Mouse (Mus musculus) urinary bladder, postnatal 25 days (tissue): Measurements from ENCODE around the gene Slit1.

Source experiments
- DNase-seq: peaks from one replicate; pipeline ENCODE4 v3.0.0; 2022; ENCODE audit warnings: low spot score

The Slit1 gene

DNA sequence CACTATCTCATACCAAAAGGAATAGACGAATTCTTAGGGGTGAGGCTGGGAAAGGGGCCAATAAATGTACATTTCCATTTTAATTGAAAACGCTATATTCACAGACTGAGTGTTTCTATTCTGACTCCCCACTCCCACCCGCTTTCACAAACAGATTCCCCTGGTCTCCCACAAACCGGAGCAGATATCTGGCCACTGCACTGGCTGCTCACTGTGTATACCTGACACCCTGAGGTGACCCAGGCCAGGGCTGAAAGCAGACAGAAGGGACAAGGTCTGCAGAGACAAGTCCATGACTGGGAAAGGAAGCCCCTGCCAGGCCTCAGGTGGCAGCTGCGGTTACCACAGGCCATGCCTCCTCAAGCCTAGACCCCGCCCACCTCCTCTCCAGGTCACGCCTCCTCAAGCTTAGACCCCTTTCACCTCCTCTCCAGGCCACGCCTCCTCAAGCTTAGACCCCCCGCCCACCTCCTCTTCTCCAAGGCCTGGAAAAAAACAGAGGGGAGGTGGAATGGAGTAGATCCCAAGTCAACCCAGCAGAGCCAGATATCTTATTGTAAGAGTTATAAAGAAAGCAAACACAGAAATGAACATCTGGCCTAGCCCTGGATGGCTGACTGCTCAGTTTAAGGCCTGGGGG lies 18.5 kb downstream of the Slit1 start:
- DNase-seq = no peak

DNA sequence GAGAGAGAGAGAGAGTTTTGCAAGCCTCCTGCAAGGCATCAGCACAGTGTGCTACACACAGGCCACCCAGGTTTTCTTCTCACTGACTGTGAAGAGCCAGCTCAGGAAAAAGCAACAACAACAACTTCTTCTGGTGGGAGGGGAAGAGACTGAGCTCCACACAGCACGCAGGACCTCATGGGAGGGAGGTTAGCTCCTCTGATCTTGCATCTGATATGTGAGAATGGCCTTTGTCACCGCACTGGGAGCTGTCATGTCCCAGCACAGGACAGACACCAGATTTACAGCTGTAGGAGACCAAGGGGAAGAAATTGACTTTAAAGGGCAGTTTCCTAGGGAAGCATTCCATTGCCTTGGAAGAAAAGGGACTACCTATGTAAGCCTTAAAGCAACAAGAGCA lies 20.1 kb downstream of the Slit1 start:
- DNase-seq = no peak

DNA sequence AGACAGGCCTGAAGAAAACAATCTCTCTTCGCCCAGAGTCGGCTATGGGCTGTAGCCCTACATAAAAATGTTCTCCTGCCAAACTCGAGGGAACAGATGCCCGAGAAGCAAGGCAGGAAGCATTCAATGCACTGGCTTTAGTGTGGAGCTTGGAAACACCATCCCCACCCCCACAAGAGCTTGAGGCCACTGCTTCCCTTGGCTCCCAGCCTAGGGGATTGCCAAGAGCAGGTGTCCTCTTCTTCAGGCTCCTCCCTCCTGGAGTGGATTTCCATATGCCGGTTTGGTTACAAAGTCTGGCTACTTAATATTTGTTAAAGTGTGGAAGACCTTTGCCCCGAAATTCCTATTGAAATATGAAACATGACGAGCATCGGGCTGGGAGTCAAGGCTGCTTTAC lies 24.0 kb downstream of the Slit1 start:
- DNase-seq = no peak

GRCm38 (mm10) chr19:41716233-41717218 lies 26.9 kb downstream of the Slit1 start:
- DNase-seq = no peak

GRCm38 (mm10) chr19:41714431-41714917 lies 29.0 kb downstream of the Slit1 start:
- DNase-seq = no peak

DNA sequence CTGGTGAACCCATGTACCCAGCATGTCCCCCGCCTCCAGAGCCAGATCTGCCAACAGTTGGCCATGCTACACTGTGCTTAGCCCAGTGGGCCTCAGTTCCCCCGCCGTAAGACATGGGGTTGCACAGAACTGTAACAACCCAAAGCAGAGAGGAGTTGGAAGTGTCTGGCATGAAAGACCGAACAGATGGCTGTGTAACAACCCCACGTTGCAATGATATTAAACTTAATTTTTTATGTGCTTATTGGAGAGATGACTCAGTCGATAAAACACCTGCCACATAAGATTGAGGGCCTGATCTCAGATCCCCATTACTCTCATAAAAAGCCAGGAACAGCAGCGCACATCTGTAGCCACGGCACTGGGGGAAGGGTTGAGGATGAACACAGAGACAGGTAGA lies 30.6 kb downstream of the Slit1 start:
- DNase-seq = no peak

DNA sequence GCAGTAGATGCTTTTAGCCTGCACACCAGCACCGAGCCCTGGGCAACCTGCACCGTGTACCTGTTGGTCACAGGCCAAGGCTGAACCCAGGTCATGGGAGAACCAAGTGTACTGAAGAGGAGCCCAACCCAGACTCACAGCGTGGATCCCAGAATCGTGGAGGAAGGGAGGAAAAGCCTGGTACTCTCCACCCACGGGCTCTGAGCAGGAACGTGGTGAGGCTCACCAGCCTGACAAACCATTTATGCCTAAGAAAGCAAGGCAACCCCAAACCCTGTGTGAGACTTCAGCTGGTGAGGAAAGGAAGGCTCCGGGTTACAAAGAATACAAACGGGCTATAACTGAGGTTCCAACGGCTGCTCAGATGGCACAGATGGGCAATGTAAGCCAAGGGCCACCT lies 31.8 kb downstream of the Slit1 start:
- DNase-seq = no peak

- no peak for DNase-seq
Measured at GRCm38 (mm10) chr19:41709497-41710165, 33.8 kb downstream of the Slit1 start.

GRCm38 (mm10) chr19:41707850-41708249 lies 35.6 kb downstream of the Slit1 start:
- no peak for DNase-seq

GRCm38 (mm10) chr19:41706094-41706828 lies 37.2 kb downstream of the Slit1 start:
- DNase-seq = no peak

- DNase-seq = no peak
Measured at GRCm38 (mm10) chr19:41705416-41705815, 38.0 kb downstream of the Slit1 start.

GRCm38 (mm10) chr19:41702638-41703037 lies 40.8 kb downstream of the Slit1 start:
- no peak for DNase-seq

DNA sequence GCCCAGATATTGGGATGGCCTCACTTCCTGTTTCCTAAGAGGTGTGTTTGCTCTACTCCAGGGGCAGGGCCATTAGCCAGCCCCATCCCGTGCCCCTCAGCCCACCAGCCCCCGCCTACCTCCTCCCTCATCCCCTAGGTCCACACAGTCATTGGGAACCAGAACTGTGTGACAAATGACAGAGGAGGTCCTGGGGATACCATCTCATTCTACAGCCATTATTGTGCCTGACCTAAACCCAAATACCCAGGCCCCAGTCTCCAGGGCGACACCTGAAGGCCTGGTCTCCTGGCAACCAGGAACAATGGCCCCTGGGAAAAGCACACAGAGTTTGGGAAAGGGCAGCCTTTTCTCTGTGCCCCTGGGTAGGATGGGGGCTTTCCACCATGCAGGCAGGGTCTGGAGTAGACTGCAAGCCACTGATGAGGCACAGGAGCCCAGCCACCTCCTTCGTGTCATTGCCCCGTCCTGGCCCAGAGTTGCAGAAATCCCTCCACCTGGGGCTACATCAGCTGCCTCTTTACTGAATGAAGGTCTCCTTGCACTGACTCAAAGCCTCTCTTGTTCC lies 44.5 kb downstream of the Slit1 start:
- DNase-seq = no peak

- no peak for DNase-seq
Measured at GRCm38 (mm10) chr19:41697807-41698515, 45.5 kb downstream of the Slit1 start.

- DNase-seq = no peak
Measured at GRCm38 (mm10) chr19:41697111-41697806, 46.2 kb downstream of the Slit1 start.

- DNase-seq = no peak
Measured at GRCm38 (mm10) chr19:41696443-41696842, 47.0 kb downstream of the Slit1 start.

DNA sequence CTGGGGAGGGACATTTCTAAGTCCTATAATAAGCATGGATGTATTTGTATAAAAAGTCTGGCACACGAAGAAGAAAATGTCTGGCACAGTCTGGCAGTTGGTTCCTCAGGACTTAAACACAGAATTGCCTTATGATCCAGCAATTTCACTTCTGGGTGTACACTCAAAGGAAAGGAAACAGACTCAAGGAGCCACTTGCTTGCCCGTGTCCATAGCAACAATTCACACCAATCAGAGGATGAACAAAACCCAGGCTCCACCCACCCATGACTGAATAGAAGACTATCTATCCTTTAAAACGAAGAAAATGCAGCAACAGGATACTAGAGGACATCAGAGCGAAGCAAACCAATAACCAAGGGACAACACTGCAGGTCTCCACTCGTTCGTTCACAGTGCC lies 48.4 kb downstream of the Slit1 start:
- no peak for DNase-seq

DNA sequence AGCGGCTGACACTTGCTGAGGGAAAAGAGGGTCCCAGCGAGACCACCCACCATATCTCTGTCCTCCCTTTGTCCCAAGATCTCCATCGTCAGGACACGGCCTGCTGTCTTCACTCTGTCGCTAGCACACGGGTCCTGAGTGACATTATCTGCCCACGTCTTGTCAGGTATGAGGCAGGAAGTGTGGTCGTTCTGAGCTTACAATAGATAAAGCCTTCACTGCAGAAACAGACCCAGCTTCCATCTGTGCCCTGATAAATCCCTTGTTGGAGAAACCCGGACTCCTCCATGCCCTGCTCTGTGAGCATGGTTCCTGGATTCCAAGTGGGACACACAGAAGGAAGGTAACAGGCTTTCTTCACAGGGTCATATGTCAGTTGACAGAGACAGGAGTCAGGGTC lies 48.9 kb downstream of the Slit1 start:
- DNase-seq = no peak

- no peak for DNase-seq
Measured at GRCm38 (mm10) chr19:41693727-41694126, 49.7 kb downstream of the Slit1 start.

- no peak for DNase-seq
Measured at GRCm38 (mm10) chr19:41690064-41690463, 53.4 kb downstream of the Slit1 start.
